Mouse (Mus musculus) neural tube, embryonic 14.5 days (tissue): ENCODE results near the gene Glp1r. TPM values are rescaled to one million over a fixed set of nuclear protein-coding genes. Genes with fewer than 3 reads are reported as not detected.

ENCODE experiments used
- ATAC-seq: fragments of 200-750 bp; cut with Nextera tagmentation; 2 replicates; pipeline ENCODE4 v1.8.0; 2017; ENCODE audit warnings: low read depth, mild to moderate bottlenecking, moderate TSS enrichment, moderate library complexity
- H3K27ac ChIP-seq: fragments of 300-500 bp; sonication (generic); 2 replicates; pipeline ENCODE4 v1.5.1; 2014; ENCODE audit warnings: low read depth, mild to moderate bottlenecking, control low read depth, low read length, moderate library complexity, mixed read lengths
- H3K27me3 ChIP-seq: fragments of 300-500 bp; sonication (generic); 2 replicates; pipeline ENCODE4 v1.6.1; 2014; ENCODE audit warnings: low read length; ENCODE audit not compliant: control insufficient read depth, insufficient read depth
- H3K36me3 ChIP-seq: fragments of 300-500 bp; sonication (generic); 2 replicates; pipeline ENCODE4 v1.6.1; 2014; ENCODE audit warnings: low read length, mixed read lengths; ENCODE audit not compliant: control insufficient read depth, insufficient read depth
- H3K4me1 ChIP-seq: fragments of 300-500 bp; sonication (generic); 2 replicates; pipeline ENCODE4 v1.6.1; 2014; ENCODE audit warnings: low read length; ENCODE audit not compliant: control insufficient read depth, insufficient read depth
- H3K4me2 ChIP-seq: fragments of 300-500 bp; sonication (generic); 2 replicates; pipeline ENCODE4 v1.6.1; 2014; ENCODE audit warnings: mild to moderate bottlenecking, low read depth, low read length, control low read depth
- H3K4me3 ChIP-seq: fragments of 300-500 bp; sonication (generic); 2 replicates; pipeline ENCODE4 v1.5.1; 2014; ENCODE audit warnings: low read depth, low read length, control low read depth, mixed read lengths
- H3K9ac ChIP-seq: fragments of 300-500 bp; sonication (generic); replicated peaks from 2 replicates; pipeline ENCODE4 v1.6.1; 2014; ENCODE audit warnings: low read depth, mild to moderate bottlenecking, control low read depth, low read length, mixed read lengths
- H3K9me3 ChIP-seq: fragments of 300-500 bp; sonication (generic); 2 replicates; pipeline ENCODE4 v1.6.1; 2016; ENCODE audit warnings: low read length; ENCODE audit not compliant: control insufficient read depth
- WGBS: fragments of 180-500 bp; shearing (Covaris S2); extraction: QIAGEN DNeasy Blood & Tissue Kit; methylation state at CpG from one replicate; pipeline ENCODE4 v1.1.7; 2014; 5-methylcytosine and 5-hydroxymethylcytosine counted together
- microRNA-seq: library from miRNA; unstranded; fragments of <30 nt; microRNA quantifications from one replicate; pipeline ENCODE4, GENCODE M21; 2016
- polyA plus RNA-seq: library from polyadenylated mRNA; unstranded; fragments of >200 nt; fragmentation: Nextera tagmentation; extraction: Ambion mirVana; gene quantifications from 2 replicates; pipeline ENCODE4 v1.2.1, GENCODE M21; 2014

Gene Glp1r
- polyA plus RNA-seq, 1 experiment from 2014 or later = 2.0 TPM

DNA sequence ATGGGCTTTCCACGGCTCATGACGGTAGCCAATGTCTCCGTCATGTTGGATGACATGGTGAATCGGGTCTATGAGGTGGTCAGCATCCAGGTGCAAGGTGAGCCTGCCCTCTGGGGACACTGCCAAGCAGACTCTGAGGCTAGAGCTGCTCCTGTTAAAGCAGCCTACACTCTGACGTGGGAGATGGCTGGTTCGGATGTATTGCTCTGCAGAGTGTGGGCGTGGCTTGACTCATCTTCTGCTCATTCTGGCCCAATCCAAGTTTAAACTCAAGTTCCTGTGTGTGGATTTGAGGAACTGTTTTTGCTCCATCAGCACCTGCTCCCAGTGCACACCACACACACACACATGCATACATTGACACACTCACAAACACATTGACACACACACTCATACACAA is 70.3 kb downstream of the Glp1r start:
- Histone ChIP-seq H3K4me2 (no peak overlapping the region), H3K4me3 (no peak overlapping the region), H3K4me1 (no peaks in the 10 kb centered on the region), H3K9ac (no peak overlapping the region), H3K27ac (no peak overlapping the region), H3K27me3 (no peaks in the 10 kb centered on the region), H3K36me3 (no peaks in the 10 kb centered on the region), H3K9me3 (no peaks in the 10 kb centered on the region)
- ATAC-seq = no peak
- WGBS = 89% methylated on average over 7 of the region's 7 CpGs

DNA sequence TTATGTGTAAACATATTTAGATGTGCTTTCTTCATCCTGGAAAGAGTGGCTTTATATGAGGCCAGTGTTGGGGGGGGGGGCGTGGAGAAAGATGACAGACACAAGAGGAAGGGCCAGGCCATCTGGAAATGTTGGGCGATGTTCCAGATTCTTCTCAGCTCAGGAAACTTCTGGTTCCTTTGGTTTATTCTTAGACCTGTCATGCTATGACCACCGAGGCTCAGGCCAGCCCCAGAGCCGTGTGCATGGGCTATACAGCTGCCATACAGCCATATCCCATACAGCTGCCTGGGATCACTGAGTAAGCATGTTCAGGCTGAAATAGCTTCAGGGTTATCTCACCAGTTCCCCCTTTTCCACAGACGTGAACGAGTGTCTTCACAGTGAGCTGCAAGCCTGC is 71.7 kb downstream of the Glp1r start:
- no peak overlapping the region for H3K9ac ChIP-seq
- no peak overlapping the region for H3K27ac ChIP-seq
- H3K9me3 ChIP-seq = no peaks in the 10 kb centered on the region
- no peaks in the 10 kb centered on the region for H3K4me1 ChIP-seq
- no peak overlapping the region for H3K4me2 ChIP-seq
- H3K4me3 ChIP-seq = no peak overlapping the region
- no peaks in the 10 kb centered on the region for H3K36me3 ChIP-seq
- WGBS = 81% methylated on average over 6 of the region's 6 CpGs
- no peaks in the 10 kb centered on the region for H3K27me3 ChIP-seq
- ATAC-seq = no peak

DNA sequence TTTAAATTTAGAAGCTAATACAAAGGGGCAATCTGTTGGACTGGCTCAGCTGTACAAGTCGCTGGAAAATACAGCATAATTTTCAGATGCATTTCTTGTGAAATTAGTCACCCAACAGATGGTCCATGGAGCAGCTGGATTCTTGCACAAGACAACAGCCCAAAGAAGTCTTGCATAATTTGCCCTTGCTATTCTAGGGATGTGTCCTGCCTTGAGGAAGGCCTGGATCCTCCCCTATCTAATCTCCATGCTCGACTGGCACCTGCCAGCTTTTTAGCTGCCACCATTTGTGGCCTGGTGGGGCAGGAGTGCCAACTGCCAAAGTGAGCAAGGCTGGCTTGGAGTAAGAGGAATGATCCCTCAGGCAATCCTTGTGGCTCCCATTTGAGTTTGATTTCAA is 75.7 kb downstream of the Glp1r start:
- WGBS = 66% methylated on average over 2 of the region's 2 CpGs
- no peak overlapping the region for H3K27ac ChIP-seq
- H3K4me3 ChIP-seq = no peak overlapping the region

DNA sequence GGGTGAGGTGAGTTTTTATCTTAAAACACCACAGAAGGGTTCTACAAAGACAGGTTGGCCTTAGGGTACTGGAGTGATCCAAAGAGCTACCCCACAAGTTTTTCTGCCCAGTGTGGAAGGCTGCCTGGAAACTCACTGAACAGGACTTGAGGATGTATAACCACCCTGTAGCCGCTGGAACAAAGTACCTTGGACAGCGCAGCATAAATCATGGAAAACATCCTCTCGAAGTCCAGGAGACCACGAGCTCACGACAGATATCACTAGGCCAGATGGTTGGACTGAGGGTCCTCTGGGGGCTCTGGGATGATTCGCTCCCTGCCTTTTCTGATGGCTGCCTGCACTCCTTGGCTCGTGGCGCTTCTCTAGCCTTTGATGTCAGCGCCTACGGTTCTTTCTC is 76.9 kb downstream of the Glp1r start:
- Histone ChIP-seq H3K4me2 (no peak overlapping the region), H3K9me3 (no peaks in the 10 kb centered on the region), H3K4me1 (no peaks in the 10 kb centered on the region), H3K9ac (no peak overlapping the region), H3K27ac (no peak overlapping the region), H3K4me3 (no peak overlapping the region), H3K27me3 (no peaks in the 10 kb centered on the region), H3K36me3 (no peaks in the 10 kb centered on the region)
- no peak for ATAC-seq
- WGBS = 72% methylated on average over 10 of the region's 10 CpGs

More for the DNA sequence above, 75.7 kb downstream of the Glp1r start:
- Histone ChIP-seq H3K4me1 (no peaks in the 10 kb centered on the region), H3K4me2 (no peak overlapping the region), H3K36me3 (no peaks in the 10 kb centered on the region), H3K9me3 (no peaks in the 10 kb centered on the region), H3K27me3 (no peaks in the 10 kb centered on the region), H3K9ac (no peak overlapping the region)
- ATAC-seq = no peak

DNA sequence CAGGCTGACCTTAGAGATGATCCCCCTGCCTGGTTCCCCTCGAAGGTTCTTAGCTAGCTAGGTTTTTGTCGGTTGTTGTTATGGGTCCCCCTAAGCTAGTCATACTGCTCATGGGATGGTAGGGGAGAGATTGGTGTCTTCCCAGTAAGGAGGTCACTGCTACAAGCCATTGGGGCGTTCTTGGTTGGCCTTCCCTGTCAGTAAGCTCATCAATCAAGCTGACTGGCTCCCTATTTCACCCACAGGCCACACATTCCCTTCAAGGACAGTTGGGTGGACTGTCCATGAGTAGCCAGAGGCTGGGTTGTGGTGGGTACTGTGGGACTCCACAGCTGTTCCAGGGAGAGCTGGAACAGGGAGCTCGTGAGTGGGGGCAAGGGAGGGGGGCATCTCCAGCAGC is 81.9 kb downstream of the Glp1r start:
- ATAC-seq = no peak
- 65% methylated on average over 4 of the region's 4 CpGs for WGBS
- H3K27me3 ChIP-seq = no peaks in the 10 kb centered on the region

DNA sequence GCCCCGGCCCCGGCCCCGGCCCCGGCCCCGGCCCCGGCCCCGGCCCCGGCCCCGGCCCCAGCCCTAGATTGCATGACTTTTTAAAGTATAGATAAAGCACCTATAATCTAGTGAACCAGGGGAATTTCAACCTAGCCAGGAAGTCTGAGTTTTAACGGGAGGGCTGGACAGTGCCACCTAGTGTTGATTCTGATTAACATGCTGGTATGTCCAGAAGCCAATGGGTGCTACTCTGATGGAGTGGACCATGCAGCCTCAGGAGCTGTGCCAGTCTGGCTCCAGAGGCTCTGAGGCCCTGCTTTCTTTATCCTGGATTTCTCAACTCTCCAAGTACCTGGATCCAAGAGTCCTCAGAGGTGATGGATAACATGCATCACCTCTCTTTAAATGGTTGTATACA is 88.6 kb downstream of the Glp1r start:
- Histone ChIP-seq H3K4me2 (no peak overlapping the region), H3K27ac (no peak overlapping the region), H3K36me3 (no peaks in the 10 kb centered on the region), H3K9me3 (no peaks in the 10 kb centered on the region), H3K9ac (no peak overlapping the region), H3K4me1 (no peaks in the 10 kb centered on the region), H3K27me3 (no peaks in the 10 kb centered on the region), H3K4me3 (no peak overlapping the region)
- ATAC-seq = no peak
- WGBS = 81% methylated on average over 10 of the region's 10 CpGs

More for the DNA sequence above, 81.9 kb downstream of the Glp1r start:
- H3K4me1 ChIP-seq = no peaks in the 10 kb centered on the region
- no peak overlapping the region for H3K9ac ChIP-seq
- no peak overlapping the region for H3K27ac ChIP-seq
- H3K9me3 ChIP-seq = no peaks in the 10 kb centered on the region
- H3K4me2 ChIP-seq = no peak overlapping the region
- H3K4me3 ChIP-seq = no peak overlapping the region
- H3K36me3 ChIP-seq = no peaks in the 10 kb centered on the region

Small RNAs within 50 kb of the gene (microRNA-seq; reads per million reads assigned to microRNA genes)
- not detected for gene Gm24026

Other genes starting within 250 kb of the Glp1r start
- gene Umodl1, start 52.8 kb downstream of the Glp1r start, polyA plus RNA-seq = not detected in 2 replicates
- 20.5 and 21.0 TPM in 2 replicates for gene Abcg1, start 155.9 kb downstream of the Glp1r start, polyA plus RNA-seq
- gene Tff3, start 227.8 kb downstream of the Glp1r start, polyA plus RNA-seq = 1.9 TPM in 1 of 2 replicates, not detected in the other
- not detected in 2 replicates for gene Tff2, start 242.5 kb downstream of the Glp1r start, polyA plus RNA-seq